Mouse (Mus musculus) heart, postnatal 0 days (tissue): ENCODE measurements around the gene Dapk3. TPM values are rescaled to one million over a fixed set of nuclear protein-coding genes. Genes with fewer than 3 reads are reported as not detected.
"Not testable (repeated sequence)": the region's sequence is repeated elsewhere in the genome, so short reads cannot be mapped to it uniquely, and the experiment has no call there.

Experiments used
- ATAC-seq: fragments of 200-750 bp; cut with Nextera tagmentation; 2 replicates; pipeline ENCODE4 v1.8.0; 2017; ENCODE audit warnings: low read depth, moderate number of reproducible peaks, moderate library complexity; ENCODE audit not compliant: insufficient read depth
- DNase-seq: peaks from one replicate; pipeline ENCODE4 v3.0.0-alpha.2; 2016; ENCODE audit warnings: low spot score
- H3K27ac ChIP-seq: fragments of 300-500 bp; sonication (generic); 2 replicates; pipeline ENCODE4 v1.5.1; 2014; ENCODE audit warnings: low read depth, mild to moderate bottlenecking
- H3K27me3 ChIP-seq: fragments of 300-500 bp; sonication (generic); 2 replicates; pipeline ENCODE4 v1.6.1; 2014; ENCODE audit warnings: low read length, mixed read lengths; ENCODE audit not compliant: control insufficient read depth, insufficient read depth
- H3K36me3 ChIP-seq: fragments of 300-500 bp; sonication (generic); replicated peaks from 2 replicates; pipeline ENCODE4 v1.6.1; 2014; ENCODE audit warnings: low read length, mixed read lengths; ENCODE audit not compliant: control insufficient read depth, insufficient read depth
- H3K4me1 ChIP-seq: fragments of 300-500 bp; sonication (generic); 2 replicates; pipeline ENCODE4 v1.6.1; 2014; ENCODE audit warnings: antibody characterized with exemption; ENCODE audit not compliant: control insufficient read depth, insufficient read depth
- H3K4me2 ChIP-seq: fragments of 300-500 bp; sonication (generic); 2 replicates; pipeline ENCODE4 v1.6.1; 2014; ENCODE audit warnings: low read depth, mild to moderate bottlenecking, low read length, moderate library complexity
- H3K4me3 ChIP-seq: fragments of 300-500 bp; sonication (generic); 2 replicates; pipeline ENCODE4 v1.5.1; 2014; ENCODE audit warnings: low read depth, low read length
- H3K9ac ChIP-seq: fragments of 300-500 bp; sonication (generic); replicated peaks from 2 replicates; pipeline ENCODE4 v1.6.1; 2014; ENCODE audit warnings: low read depth, low read length, mixed read lengths
- H3K9me3 ChIP-seq: fragments of 300-500 bp; sonication (generic); replicated peaks from 2 replicates; pipeline ENCODE4 v1.6.1; 2016; ENCODE audit warnings: low read length; ENCODE audit not compliant: control insufficient read depth
- CTCF ChIP-seq: IDR thresholded peaks from 2 replicates; pipeline ENCODE4 v1.5.1; 2016; ENCODE audit warnings: antibody characterized with exemption, control low read depth, low read depth
- EP300 ChIP-seq: IDR thresholded peaks from 2 replicates; pipeline ENCODE4 v1.6.1; 2016; ENCODE audit warnings: antibody characterized with exemption, low read depth
- WGBS: fragments of 180-500 bp; shearing (Covaris S2); extraction: QIAGEN DNeasy Blood & Tissue Kit; methylation state at CpG from one replicate; pipeline ENCODE4 v1.1.7; 2014; 5-methylcytosine and 5-hydroxymethylcytosine counted together
- polyA plus RNA-seq: library from polyadenylated mRNA; unstranded; fragments of >200 nt; fragmentation: Nextera tagmentation; extraction: Ambion mirVana; gene quantifications from 2 replicates; pipeline ENCODE4 v1.2.1, GENCODE M21; 2015
- total RNA-seq: library from RNA; depleted of rRNA; stranded (reverse); fragments of >200 nt; gene quantifications from 2 replicates; pipeline ENCODE4 v1.2.3, GENCODE M21; 2014; ENCODE audit warnings: low replicate concordance

Gene Dapk3
- total and polyA plus RNA-seq, 2 experiments from 2014 or later, result 29.0 to 72.7 TPM

DNA sequence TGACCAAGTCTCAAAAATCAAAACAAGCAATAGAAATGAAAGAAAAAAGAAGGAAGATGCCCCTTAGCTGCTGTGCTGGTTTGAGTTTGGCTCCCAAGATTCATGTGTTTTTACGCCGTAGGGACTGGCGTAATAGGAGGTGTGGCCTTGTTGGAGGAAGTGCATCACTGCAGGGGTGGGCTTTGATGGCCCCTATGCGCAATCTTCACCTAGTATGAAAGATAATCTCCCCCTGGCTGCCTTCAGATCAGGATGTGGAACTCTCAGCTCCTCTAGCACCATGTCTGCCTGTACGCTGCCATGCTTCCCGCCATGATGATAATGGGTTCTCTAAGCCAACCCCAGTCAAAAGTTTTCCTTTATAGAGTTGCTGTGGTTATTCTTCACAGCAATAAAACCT, 33.5 kb downstream of the Dapk3 start:
- Histone ChIP-seq H3K4me1 (no peaks in the 10 kb centered on the region), H3K4me2 (no peak overlapping the region)
- 82% methylated on average over 6 of the region's 6 CpGs for WGBS

DNA sequence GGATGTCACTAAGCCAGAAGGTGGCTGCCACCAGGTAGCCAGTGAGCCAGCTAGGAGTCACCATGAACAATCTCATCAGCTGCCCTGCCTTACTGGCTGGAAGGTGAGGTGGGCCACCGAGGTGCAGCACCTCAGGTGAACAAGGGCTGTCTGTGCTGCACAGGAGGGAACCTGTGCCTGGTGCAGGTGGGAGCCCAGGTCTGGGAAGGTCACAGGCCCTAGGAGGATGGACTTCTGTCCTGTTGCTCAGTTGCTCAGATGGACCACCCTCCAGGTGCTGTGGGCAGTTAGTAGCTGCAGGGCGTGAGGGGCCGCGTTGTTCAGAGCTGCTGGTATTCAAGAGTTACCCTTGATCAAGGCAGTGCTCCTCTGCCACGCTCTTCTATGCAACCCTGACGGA, 34.0 kb downstream of the Dapk3 start:
- 79% methylated on average over 6 of the region's 6 CpGs for WGBS

More for the DNA sequence above, 33.5 kb downstream of the Dapk3 start:
- Histone ChIP-seq H3K4me3 (no peak overlapping the region), H3K9me3 (no peaks in the 10 kb centered on the region), H3K27ac (no peak overlapping the region), H3K27me3 (no peaks in the 10 kb centered on the region), H3K9ac (no peak overlapping the region), H3K36me3 (no peaks in the 10 kb centered on the region)
- DNase-seq (no peak), ATAC-seq (no peak)
- TF ChIP-seq EP300 (no peak), CTCF (no peak)

DNA sequence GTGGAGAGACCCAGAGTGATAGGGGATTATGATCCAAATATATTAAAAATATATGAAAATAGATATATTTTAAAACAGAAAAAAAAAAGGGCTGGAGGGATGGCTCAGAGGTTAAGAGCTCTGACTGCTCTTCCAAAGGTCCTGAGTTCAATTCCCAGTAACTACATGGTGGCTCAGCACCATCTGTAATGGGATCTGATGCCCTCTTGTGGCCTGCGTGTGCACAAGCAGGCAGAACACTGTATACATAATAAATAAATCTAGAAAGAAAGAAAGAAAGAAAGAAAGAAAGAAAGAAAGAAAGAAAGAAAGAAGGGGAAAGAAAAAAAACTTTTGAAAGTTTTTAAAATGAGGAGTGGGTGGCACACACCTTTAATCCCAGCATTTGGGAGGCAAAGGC, 34.5 kb downstream of the Dapk3 start:
- TF ChIP-seq CTCF, result peak; percentile 61
- not testable (repeated sequence) for H3K4me3 ChIP-seq, H3K27me3 ChIP-seq, DNase-seq, H3K27ac ChIP-seq, H3K4me1 ChIP-seq, ATAC-seq, H3K9ac ChIP-seq, H3K4me2 ChIP-seq, H3K36me3 ChIP-seq, H3K9me3 ChIP-seq
- 6% methylated on average over 1 of the region's 1 CpGs for WGBS

More for the DNA sequence above, 34.0 kb downstream of the Dapk3 start:
- no peak overlapping the region for H3K4me3 ChIP-seq
- no peaks in the 10 kb centered on the region for H3K9me3 ChIP-seq
- DNase-seq (no peak), ATAC-seq (no peak)
- TF ChIP-seq EP300, result no peak
- no peak for TF ChIP-seq CTCF
- no peak overlapping the region for H3K4me2 ChIP-seq
- no peak overlapping the region for H3K9ac ChIP-seq
- no peak overlapping the region for H3K27ac ChIP-seq
- no peaks in the 10 kb centered on the region for H3K27me3 ChIP-seq
- no peaks in the 10 kb centered on the region for H3K36me3 ChIP-seq
- no peaks in the 10 kb centered on the region for H3K4me1 ChIP-seq

DNA sequence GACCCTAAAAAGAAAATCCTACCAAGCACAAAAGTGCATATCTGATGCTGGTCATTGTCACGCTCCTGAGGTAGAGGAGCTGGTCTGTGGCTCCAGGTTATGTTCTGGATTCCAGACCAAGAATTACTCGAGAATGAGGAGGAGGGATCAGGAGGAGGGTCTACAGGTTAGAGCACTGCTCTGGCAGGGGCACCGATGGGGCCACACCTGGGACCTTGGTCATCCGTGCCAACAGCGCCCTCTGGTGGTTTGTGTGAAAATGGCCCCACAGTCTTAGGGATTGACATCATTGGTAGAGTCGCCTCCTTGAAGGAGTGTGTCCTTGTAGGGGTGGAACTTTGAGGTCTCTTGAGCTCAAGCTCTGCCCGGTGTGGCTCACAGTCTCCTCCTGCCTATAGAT, 35.2 kb downstream of the Dapk3 start:
- H3K4me3 ChIP-seq, result no peak overlapping the region
- WGBS, result 20% methylated on average over 7 of the region's 7 CpGs
- ATAC-seq (peak; percentile 64; the same call in 1 of the 2 replicates), DNase-seq (no peak)
- H3K4me1 ChIP-seq, result no peaks in the 10 kb centered on the region
- H3K4me2 ChIP-seq, result no peak overlapping the region
- TF ChIP-seq CTCF, result peak; percentile 79
- TF ChIP-seq EP300, result no peak
- no peak overlapping the region for H3K27ac ChIP-seq
- no peaks in the 10 kb centered on the region for H3K27me3 ChIP-seq
- no peaks in the 10 kb centered on the region for H3K9me3 ChIP-seq
- no peaks in the 10 kb centered on the region for H3K36me3 ChIP-seq
- H3K9ac ChIP-seq, result no peak overlapping the region

DNA sequence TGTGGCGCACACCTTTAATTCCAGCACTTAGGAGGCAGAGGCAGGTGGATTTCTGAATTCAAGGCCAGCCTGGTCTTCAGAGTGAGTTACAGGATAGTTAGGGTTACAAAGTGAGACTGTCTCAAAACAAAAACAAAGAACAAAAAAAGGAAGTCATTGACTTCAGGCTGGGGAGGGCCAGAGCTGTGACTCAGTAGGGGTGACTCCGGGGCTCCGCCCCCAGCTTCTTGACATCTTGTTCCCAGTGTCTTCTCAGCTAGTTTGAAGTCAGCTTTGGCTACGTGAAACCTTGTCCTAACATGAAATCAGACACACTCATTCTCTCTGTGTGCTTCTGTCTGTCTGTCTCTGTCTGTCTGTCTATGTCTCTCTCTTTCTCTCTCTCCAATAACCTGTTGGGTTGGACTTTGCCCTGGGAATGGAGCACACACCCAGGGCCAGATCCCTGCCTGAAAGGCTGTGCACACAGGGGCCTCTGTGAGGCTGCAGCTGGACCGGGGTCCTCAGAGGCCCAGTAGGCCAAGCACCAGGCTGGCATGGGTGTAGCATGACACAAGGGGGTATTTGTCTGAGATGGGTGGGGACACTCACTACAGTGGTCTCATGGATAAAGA, 38.7 kb downstream of the Dapk3 start:
- WGBS, result 75% methylated on average over 5 of the region's 5 CpGs
- Histone ChIP-seq H3K4me2 (no peak overlapping the region), H3K4me1 (no peaks in the 10 kb centered on the region), H3K9me3 (no peaks in the 10 kb centered on the region), H3K4me3 (no peak overlapping the region), H3K36me3 (no peaks in the 10 kb centered on the region), H3K27ac (no peak overlapping the region), H3K27me3 (no peaks in the 10 kb centered on the region), H3K9ac (no peak overlapping the region)
- TF ChIP-seq EP300, result no peak
- TF ChIP-seq CTCF, result no peak
- ATAC-seq, result no peak
- no peak for DNase-seq

DNA sequence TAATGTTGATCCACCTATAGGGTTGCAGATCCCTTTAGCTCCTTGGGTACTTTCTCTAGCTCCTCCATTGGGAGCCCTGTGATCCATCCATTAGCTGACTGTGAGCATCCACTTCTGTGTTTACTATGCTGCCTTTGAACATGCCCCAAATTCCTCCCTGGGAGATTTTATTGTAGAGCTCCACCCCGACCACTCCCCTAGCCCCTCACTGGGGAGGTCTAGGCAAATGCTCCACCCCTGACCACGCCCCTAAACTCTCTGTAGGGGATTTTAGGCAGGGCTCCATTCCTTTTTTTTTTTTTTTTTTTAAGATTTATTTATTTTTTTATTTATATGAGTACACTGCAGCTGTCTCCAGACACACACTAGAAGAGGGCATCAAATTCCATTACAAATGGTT, 40.9 kb downstream of the Dapk3 start:
- H3K9ac ChIP-seq, H3K4me3 ChIP-seq, H3K4me1 ChIP-seq, H3K9me3 ChIP-seq, H3K4me2 ChIP-seq, DNase-seq, H3K27ac ChIP-seq, ATAC-seq, H3K27me3 ChIP-seq, H3K36me3 ChIP-seq: not testable (repeated sequence)
- WGBS, result 59% methylated on average over 2 of the region's 2 CpGs
